Mouse (Mus musculus): ENCODE data around the gene Lix1l. TPM values are rescaled to one million over a fixed set of nuclear protein-coding genes. Genes with fewer than 3 reads are reported as not detected.

The Lix1l gene
- total RNA-seq (2017): 0.68 to 0.95 TPM in 2 of 3 replicates, not detected in the other

- ATAC-seq (replicated peaks; ENCODE audit: insufficient number of reproducible peaks, low FRiP score, low TSS enrichment, poor library complexity, severe bottlenecking): peak; percentile 91
Measured at GRCm38 (mm10) chr3:96600639-96601250, at the start of gene Lix1l. TSS of gene Lix1l (plus strand) at chr3:96601149.

GRCm38 (mm10) chr3:96551203-96551602, 49.7 kb upstream of the Lix1l start:
- no peak for ATAC-seq (replicated peaks; ENCODE audit: insufficient number of reproducible peaks, low FRiP score, low TSS enrichment, poor library complexity, severe bottlenecking)

- no peak for ATAC-seq (replicated peaks; ENCODE audit: insufficient number of reproducible peaks, low FRiP score, low TSS enrichment, poor library complexity, severe bottlenecking)
Measured at GRCm38 (mm10) chr3:96551890-96552289, 49.1 kb upstream of the Lix1l start.

- ATAC-seq (replicated peaks; ENCODE audit: insufficient number of reproducible peaks, low FRiP score, low TSS enrichment, poor library complexity, severe bottlenecking): no peak
Measured at GRCm38 (mm10) chr3:96553601-96554000, 47.3 kb upstream of the Lix1l start.

GRCm38 (mm10) chr3:96554251-96554650, 46.7 kb upstream of the Lix1l start:
- no peak for ATAC-seq (replicated peaks; ENCODE audit: insufficient number of reproducible peaks, low FRiP score, low TSS enrichment, poor library complexity, severe bottlenecking)

- ATAC-seq (replicated peaks; ENCODE audit: insufficient number of reproducible peaks, low FRiP score, low TSS enrichment, poor library complexity, severe bottlenecking): no peak
Measured at GRCm38 (mm10) chr3:96555041-96555596, 45.8 kb upstream of the Lix1l start.

GRCm38 (mm10) chr3:96555999-96556614, 44.8 kb upstream of the Lix1l start:
- ATAC-seq (replicated peaks; ENCODE audit: insufficient number of reproducible peaks, low FRiP score, low TSS enrichment, poor library complexity, severe bottlenecking): no peak

GRCm38 (mm10) chr3:96556651-96557635, 44.0 kb upstream of the Lix1l start:
- no peak for ATAC-seq (replicated peaks; ENCODE audit: insufficient number of reproducible peaks, low FRiP score, low TSS enrichment, poor library complexity, severe bottlenecking)

- peak; percentile 97 for ATAC-seq (replicated peaks; ENCODE audit: insufficient number of reproducible peaks, low FRiP score, low TSS enrichment, poor library complexity, severe bottlenecking)
Measured at GRCm38 (mm10) chr3:96557694-96558093, 43.3 kb upstream of the Lix1l start, which contains the start of gene Txnip. TSS of gene Txnip (plus strand) at chr3:96557957.

GRCm38 (mm10) chr3:96558159-96558558, 42.8 kb upstream of the Lix1l start:
- no peak for ATAC-seq (replicated peaks; ENCODE audit: insufficient number of reproducible peaks, low FRiP score, low TSS enrichment, poor library complexity, severe bottlenecking)

- ATAC-seq (replicated peaks; ENCODE audit: insufficient number of reproducible peaks, low FRiP score, low TSS enrichment, poor library complexity, severe bottlenecking): no peak
Measured at GRCm38 (mm10) chr3:96558668-96559196, 42.2 kb upstream of the Lix1l start.

- ATAC-seq (replicated peaks; ENCODE audit: insufficient number of reproducible peaks, low FRiP score, low TSS enrichment, poor library complexity, severe bottlenecking): peak; percentile 28; the same call in 1 of the 2 replicates
Measured at GRCm38 (mm10) chr3:96559398-96559910, 41.5 kb upstream of the Lix1l start.

- no peak for ATAC-seq (replicated peaks; ENCODE audit: insufficient number of reproducible peaks, low FRiP score, low TSS enrichment, poor library complexity, severe bottlenecking)
Measured at GRCm38 (mm10) chr3:96559911-96560850, 40.8 kb upstream of the Lix1l start.

GRCm38 (mm10) chr3:96560881-96561668, 39.9 kb upstream of the Lix1l start:
- no peak for ATAC-seq (replicated peaks; ENCODE audit: insufficient number of reproducible peaks, low FRiP score, low TSS enrichment, poor library complexity, severe bottlenecking)

GRCm38 (mm10) chr3:96561946-96562681, 38.8 kb upstream of the Lix1l start:
- no peak for ATAC-seq (replicated peaks; ENCODE audit: insufficient number of reproducible peaks, low FRiP score, low TSS enrichment, poor library complexity, severe bottlenecking)

GRCm38 (mm10) chr3:96563267-96563666, 37.7 kb upstream of the Lix1l start:
- no peak for ATAC-seq (replicated peaks; ENCODE audit: insufficient number of reproducible peaks, low FRiP score, low TSS enrichment, poor library complexity, severe bottlenecking)
